Mouse (Mus musculus) kidney, postnatal 25 days (tissue): ENCODE results near the gene Shank3.

Experiments used
- DNase-seq, 2 experiments: peaks; one replicate each; pipeline ENCODE4 v3.0.0; 2021; ENCODE audit warnings: mixed read lengths in 2 of 2

Shank3 gene

DNA sequence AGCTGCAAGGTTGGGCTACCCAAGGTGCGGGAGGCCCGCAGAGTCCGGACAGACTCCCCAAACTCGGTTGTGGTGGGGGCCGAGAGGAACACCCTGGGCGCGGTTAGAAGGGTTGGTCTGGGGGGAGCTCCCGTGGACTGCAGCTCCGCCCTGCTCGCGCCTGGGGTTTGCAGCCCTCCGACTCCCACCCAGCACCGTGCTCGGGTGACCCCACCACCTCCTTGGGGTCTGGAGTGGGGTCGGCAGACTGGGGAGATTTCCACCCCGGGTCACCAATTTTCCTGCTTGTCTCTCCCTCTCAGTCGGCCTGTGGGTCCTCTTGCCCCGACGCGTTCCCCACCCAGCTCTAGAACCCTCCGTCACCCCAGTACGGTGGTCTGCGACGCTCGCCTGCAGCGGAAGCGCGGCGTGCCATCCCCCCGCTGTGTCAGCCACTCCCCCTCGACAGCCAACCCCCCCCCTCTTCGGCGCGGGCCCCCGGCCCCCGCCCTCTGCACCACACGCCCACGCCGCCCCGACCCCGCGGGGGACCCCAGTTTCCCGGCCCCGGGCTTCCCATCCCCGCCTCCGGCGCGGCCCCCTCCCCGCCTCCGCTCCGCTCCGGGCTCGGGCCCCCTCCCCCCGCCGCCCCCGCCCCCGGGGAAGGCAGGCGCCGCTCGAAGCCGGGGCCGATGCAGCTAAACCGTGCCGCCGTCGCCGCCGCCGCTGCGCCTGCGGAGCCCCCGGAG lies at the start of gene Shank3:
Shank3 (plus strand) TSS at position 663 of the 728 bp plus-strand sequence.
- DNase-seq = no peak

DNA sequence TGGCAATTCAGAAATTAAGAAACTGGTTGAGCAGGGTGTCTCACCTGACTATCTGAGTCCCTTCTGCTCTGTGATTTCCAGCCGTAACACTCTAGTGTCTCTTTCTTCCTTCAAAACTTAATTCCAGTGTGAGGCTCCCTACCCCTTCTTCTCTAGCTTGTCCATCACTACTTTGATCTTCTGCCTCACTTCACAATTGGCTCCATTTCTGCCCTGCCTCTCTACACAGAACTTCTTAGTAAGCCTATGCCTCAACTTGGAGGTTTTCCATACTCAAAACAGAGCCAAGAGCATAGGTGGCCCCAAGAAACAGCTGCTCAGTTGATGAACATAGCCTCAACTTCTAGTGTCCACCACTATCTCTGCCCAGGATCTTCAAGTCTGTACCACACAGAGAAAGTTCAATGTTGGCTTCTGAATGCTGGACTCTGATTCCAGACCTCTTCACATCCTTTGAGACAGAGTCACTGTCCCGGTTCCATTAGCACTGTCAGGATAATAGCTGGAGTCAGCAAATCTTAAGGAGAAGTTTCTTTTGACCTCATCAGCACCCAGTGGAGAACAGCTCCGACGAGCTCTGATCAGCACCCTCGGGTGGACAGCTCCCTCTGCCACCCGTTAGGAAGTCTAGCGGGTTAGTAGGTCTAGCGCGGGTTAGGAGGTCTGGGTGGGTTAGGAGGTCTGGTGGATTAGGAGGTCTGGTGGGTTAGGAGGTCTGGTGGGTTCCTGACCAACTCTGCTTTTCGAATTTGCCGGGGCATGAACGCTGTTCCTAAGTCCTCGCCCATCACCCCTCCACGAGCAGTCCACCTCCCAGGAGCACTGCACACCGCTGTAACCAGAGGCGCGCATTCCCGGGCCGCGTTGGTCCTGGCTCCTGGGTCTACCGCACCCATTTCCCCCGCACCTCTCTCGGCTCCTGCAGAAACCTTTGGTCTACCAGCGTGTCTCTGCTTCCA lies 46.2 kb upstream of the Shank3 start:
- DNase-seq = peak; percentile 70 to 77

DNA sequence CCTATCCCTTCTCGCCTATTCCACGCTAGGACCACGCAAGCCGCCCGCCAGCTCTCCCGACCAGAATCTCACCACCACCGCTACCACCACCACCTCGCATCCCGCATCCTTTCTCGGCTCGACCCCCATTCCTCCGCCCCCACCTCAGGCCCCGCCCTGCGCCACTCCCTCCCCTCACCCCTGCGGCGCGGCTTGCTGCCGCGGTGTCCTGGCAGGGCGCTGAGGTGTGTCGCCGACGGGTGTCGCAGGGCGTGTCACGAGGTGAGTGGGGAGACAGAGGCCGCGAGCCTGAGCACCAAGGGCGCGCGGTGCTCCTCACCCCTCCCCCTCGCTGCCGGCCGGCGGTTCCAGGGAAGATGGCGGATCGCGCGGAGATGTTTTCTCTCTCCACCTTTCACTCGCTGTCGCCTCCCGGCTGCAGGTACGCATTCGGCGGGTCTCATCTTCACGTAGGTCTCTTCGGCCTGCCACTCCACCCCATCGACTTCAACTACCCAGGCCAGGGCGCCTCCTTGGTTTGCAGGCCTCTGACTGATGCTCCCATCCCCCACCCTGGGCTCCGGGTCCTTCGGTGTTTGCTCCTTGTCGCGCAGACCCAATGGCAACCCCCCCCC lies 45.5 kb upstream of the Shank3 start, which contains the start of gene Mapk8ip2:
Mapk8ip2 (plus strand) TSS at position 49 of the 614 bp plus-strand sequence.
- DNase-seq = no peak

DNA sequence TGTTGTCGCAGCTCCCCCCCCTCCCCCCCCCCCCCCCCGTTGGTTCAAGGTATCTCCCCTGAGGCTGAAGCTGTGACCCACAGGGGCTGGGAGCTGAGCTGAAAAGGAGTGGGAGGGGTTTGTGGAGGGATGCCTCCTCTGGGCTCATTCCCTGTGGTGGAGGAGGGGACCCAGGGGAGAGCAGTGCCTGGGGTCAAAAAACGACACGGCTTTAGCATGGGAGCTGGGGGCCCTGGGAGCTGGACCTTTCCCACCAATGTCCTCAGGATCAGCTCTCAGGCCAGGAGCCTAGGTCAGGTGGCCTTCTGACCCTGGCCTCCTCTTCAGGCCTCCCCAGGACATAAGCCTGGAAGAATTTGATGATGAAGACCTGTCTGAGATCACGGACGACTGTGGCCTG lies 44.6 kb upstream of the Shank3 start:
- no peak for DNase-seq

DNA sequence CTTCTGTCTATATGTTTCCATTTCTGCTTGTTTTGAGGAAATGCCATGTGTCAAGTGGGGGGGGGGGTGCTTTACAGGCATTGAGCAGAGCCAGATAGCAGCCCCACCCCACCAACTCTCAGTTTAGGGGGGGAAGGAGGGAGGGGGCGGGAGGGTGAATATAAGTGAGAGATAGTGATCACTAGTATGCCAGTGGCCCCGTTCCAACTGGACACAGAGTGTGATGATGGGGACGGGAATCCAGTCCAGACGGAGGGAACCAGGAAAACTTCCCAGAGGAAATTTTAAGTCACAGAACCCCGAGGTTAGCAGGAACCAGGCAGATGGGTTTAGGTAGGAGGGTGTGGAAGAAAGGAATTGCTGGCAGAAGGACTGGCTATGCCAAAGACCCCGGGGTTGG lies 43.8 kb upstream of the Shank3 start:
- no peak for DNase-seq

DNA sequence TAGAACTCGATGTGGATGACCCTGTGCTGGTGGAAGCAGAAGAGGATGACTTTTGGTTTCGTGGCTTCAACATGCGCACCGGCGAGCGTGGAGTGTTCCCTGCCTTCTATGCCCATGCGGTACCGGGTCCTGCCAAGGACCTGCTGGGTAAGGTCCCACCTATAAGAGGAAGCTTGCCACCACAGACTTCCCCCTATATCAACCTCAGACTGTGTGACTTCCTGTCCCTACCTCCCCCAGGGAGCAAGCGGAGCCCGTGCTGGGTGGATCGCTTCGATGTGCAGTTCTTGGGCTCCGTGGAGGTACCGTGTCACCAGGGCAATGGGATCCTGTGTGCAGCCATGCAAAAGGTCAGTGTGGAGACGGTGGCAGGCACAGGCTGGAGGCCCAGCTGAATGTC lies 40.5 kb upstream of the Shank3 start:
- DNase-seq = no peak

DNA sequence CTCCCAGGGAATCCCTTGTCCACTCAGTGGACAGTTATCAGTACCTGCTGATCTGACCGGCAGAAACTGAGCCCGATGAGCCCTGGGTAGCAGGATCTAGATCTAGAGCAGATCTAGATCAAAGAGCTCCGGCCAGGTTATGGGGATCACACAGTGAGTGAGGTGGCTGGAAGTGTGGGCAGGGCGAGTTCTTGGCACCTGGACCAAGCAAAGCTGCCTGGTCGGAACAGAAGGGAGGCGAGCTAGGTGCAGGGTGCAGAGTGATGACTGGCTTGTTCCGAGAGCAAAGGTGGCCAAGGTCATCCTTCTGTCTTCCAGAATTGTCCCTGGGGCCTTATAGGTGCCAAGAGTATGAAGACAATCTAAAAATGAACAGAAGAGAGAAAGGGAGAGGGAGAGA lies 39.6 kb upstream of the Shank3 start:
- DNase-seq = no peak

DNA sequence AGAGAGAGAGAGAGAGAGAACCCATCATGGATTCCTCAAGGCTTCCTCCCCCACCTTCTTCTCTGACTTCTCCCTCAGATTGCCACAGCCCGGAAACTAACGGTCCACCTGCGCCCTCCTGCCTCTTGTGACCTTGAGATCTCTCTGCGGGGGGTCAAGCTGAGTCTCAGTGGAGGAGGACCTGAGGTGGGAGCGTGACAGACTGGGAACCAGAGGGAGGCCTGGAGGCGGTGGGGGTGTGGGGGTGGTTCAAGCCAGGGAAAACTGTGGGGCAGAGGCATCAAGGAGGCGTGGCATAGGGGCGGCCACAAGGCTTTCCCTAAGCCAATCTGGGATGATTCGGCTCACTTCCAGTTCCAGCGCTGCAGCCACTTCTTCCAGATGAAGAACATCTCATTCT lies 39.1 kb upstream of the Shank3 start:
- no peak for DNase-seq

DNA sequence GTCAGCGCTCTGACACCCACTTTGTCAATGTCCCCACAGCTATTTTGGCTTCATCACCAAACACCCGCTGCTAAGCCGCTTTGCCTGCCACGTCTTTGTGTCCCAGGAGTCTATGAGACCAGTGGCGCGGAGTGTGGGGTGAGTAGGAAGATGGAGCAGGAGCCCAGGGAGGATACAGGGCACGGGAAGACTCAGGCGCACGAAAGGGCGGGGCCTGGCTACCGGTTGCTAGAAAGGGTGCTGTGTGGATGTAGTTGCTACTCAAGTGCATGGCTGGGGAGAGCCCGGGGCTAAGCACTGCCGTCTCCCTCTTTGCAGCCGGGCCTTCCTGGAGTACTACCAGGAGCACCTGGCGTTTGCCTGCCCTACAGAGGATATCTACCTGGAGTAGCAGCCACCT lies 38.1 kb upstream of the Shank3 start:
- DNase-seq = no peak

DNA sequence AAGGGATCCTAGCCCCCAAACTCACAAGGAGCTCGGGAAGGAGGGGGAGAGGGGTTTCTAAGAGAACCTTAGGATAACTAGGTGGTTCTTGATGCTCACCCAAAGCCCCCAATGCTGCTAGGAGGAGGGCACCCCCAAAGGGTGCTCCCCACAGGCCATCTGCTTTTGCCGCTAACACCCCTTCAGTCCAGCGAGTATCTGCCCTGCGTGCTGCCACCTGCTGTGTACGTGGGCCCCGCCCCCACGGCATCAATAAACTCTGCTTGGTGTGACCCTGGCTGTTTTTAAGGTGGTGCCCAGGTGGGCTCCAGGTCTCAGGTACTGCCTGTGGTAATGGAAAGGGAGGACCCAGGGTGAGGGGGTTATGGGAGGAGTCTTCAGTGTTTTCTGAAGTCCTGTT lies 37.2 kb upstream of the Shank3 start:
- no peak for DNase-seq

DNA sequence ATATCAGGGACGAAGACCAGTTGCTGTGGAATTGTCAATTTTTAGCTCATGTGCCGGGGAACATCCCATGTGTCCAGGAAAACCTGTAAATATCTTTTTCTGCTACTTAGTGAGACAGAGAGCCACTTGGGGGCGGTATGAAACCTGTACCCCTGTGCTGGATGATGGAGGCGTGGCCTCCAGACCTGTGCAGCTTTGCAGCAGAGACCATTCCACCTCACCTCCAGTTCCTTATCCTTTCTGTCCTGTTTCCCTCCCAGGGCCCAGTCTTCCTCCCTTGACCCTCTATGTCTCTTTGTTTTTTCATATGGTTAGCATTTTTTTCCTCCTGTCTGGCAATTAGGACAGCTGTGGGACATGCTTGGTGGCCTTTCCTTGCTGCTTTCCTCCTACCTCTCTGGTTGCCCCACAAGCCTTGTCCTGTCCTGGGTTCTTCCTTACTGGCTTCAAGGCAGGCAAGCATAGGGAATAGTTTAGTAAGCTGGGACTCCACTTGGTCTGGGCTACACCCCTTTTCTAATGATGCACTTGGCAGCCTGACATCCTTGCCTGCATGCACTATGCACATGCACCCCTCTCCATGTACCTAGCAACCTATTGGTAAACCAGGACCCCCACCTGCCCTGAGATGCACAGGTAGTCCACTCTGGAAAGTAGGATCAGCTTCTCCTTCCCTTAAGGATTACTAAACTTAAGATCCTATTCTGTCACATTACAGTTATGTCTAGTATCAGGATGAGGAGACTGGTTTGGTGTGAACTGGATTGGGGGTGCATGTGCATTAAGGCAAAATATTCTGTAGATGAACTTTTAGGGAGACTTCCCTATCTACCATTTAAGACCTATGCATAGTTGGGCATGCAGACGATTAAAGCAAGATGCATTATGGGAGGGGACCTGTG lies 35.8 kb upstream of the Shank3 start:
- peak in 1 of 2 experiments; percentile 58 for DNase-seq

DNA sequence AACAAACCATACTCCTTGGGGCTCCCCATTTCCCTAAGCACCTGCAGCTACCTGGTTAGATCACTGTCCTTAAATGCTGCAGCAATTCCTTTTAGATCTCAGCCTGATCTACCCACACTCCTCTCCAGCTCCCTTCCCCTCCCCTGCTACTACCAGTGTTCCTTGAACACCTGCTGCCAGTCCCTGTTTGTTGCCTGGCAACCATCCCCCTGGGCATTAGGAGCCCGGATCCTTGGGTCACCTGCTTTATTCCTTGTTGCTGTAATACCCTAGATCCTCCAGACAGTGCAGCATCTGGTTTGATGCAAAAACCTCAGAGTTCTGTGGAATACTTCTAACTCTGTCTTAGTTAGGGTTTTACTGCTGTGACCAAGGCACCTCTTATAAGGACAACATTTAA lies 34.4 kb upstream of the Shank3 start:
- DNase-seq = no peak

DNA sequence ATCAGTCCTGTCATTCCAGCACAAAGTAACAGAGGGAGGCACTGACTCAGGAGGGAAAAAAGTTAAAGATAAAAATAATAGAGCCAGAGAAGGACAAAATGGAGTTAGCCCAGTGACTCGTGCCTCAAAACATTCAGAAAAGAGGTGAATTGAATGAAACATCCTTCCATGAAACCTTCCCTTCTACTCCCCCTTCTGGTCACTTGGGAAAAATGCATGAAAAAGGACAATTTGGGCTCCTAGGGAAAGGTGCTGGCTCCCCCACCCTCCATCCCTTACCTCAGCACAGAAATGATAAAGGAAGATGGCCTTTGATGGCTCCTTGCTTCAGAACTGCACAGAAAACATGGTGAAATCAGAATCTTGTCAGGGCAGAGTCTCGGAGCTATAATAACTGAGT lies 30.8 kb upstream of the Shank3 start:
- DNase-seq = no peak

DNA sequence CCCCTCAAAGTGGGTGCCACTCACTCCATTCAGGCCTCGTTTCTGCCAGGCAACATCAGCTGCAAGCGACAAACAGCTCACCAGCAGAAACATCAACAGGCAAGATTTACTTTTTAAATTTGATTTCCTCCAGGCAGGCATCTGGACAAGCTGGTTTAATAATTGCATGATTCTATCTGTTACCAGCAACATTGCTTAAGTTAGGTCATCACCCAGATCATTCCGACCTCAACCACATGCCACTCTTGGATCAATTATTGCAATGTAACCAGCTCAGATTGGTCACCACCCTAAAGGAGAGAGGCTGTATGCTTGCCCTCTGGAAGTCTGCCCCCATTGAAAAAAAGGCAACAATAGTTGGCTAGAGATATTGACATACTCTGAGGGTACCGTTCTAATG lies 27.9 kb upstream of the Shank3 start:
- no peak for DNase-seq

DNA sequence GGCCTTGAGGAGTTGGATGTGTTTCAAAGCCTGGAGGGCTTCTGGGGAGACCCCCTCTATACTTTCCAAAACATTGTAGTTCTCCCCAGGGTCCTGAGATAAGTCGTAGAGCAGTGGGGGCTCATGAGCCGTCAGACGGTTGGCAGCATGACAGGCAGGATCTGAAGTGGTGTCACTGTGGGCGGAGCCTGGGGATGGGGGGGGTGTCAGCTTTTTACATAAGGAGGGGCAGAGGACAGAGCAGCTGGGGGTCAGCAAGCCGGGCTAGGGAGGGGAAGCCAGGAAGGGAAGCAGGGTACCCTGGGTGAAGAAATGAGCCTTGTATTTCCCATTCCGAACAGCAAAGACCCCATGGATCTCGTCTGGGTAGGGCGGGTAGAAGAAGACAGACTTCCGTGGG lies 26.1 kb upstream of the Shank3 start:
- no peak for DNase-seq

DNA sequence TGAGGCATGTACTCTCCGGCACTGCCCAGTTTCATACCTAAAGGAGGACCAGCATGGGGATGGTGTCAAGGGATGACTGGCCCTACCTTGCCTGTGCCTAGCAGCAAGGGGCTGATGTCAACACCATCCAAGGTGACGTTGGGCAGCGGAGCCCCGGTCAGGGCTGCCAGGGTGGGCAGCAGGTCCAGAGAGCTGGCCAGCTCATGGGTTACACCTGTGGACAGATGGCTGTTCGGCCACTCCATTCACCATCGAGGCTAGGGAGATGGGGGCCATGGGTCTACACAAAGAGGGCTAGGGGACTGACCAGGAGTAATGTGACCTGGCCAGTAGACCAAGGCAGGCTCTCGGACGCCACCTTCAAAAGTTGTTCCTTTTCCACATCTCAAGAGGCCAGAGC lies 25.5 kb upstream of the Shank3 start:
- no peak for DNase-seq

DNA sequence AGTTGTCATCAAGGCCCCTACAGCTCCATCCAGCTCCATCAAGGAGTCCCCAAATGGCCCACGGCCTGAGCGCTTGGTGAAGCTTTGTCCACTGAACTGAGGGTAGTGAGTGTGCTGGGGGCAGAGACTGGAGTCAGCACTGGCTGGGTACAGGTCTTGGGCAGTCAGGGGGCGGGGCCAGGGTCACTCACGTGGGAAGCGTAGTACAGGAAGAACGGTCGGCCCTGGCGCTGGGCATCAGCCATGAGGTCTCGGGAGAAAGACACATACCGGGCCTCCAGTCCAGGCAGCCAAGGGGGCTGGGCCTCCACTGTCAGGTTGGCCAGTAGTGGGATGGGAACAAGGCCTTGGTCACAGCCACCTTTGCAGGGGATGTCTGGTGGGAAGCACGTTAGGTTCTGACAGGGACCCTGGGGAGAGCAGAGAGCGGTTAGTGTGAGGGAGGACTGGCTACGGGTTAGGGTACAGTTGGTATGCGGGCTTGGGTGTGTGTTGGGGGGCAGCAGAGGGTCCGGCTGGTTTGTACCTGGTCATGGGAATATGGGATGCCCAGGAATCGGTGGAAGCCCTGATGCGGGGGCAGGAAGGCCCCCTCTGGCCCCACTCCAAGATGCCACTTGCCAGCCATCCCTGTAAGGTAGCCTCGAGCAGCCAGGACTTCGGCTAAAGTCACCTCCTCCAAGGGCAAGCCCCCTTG lies 24.7 kb upstream of the Shank3 start:
- DNase-seq = peak in 1 of 2 experiments; percentile 51

DNA sequence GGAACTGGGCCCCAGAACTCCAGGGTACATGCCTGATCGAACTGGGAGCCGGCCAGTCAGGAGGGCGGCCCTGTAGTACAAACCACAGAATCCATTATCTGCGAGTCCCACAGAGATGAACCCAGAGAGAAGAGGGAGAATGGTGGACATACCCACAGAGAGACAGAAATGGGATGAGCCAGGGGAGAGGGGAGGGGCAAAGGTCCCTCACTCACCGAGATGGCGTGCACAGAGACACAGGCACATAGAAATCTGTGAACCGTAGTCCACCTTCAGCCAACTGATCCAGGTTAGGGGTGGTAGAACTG lies 24.2 kb upstream of the Shank3 start:
- no peak for DNase-seq

DNA sequence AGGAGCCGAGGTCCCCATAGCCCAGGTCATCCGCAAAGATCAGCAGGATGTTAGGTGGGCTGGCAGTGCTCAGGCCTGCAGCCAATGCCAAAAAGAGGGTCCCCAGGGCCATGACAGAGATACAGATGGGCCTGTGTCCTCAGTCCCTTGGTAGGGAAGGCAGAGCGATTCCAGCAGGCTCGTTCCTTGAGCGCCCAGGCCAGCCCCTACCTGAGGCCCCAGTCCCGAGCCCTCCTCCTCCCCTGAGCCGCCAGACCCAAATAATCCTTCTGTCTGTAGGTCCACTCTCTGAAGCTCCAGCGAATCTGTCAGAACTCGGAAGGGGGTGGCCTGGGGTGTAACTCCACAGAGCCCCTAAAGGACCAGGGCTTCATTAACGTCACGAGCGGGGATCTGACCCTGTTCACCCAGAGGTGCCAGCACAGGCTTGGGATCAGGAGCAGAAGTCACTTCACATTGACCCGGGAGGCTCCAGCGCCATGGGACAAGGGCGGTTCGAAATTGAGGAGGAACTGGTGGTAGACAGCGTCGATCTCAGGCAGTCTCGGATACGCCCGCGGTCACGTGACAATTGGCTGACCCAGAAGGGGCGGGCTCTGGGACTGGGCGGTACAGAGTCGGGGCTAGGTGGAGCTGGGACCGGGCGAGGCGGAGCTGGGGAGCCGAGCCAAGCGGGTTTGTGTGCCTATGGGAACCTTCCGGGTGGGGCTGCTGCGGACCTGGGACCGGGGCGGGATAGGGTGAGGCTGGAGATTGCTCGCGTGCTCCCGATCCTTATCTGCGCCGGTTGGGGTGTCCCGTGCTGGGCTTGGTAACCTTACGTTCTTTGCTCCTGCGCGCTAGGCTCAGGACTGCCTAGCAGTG lies 23.6 kb upstream of the Shank3 start:
- peak; percentile 97 for DNase-seq

DNA sequence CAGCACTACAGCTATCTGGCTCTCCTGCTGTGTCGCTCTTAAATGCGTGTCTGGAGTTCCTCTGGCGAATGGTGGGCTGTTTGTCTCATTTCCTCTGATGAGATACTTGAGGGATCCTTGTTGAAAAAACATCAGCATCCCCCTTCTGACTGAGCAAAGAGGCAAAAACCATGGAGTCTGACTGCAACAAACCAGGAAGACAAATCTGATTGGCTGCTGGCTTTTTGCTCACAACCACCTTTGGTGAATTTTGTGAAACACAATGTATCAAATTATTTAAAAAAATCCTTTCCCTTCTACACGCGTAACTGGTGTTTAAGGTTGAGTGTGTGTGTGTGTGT lies 23.0 kb upstream of the Shank3 start:
- no peak for DNase-seq

DNA sequence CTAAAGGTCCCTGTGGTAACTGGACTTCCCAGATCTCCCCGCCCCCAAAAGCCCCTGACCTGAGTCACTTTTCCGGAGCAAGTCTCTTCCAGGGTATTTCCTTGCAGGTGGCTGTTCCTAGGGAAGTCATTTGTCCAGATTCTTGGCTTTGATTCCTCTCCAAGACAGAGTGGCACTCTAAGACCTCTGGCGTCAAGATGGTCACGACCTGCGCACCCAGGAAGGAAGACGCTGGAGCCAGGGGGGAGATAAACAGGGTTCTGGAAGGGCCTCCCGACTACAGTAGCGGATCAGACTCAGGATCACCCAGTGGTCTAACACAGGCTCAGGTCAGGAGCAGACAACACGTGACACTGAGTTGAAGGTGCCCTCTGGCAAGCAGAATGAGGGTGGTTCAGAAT lies 22.3 kb upstream of the Shank3 start, which contains the start of gene Arsa:
Arsa (minus strand) TSS at position 335 of the 401 bp plus-strand sequence.
- DNase-seq = peak; percentile 72 to 84
